Mouse (Mus musculus): Measurements from ENCODE around the gene Cyp4f37.
A peak's percentile ranks its signal among the peaks of the same experiment; 100 is the strongest.

Gene Cyp4f37

DNA sequence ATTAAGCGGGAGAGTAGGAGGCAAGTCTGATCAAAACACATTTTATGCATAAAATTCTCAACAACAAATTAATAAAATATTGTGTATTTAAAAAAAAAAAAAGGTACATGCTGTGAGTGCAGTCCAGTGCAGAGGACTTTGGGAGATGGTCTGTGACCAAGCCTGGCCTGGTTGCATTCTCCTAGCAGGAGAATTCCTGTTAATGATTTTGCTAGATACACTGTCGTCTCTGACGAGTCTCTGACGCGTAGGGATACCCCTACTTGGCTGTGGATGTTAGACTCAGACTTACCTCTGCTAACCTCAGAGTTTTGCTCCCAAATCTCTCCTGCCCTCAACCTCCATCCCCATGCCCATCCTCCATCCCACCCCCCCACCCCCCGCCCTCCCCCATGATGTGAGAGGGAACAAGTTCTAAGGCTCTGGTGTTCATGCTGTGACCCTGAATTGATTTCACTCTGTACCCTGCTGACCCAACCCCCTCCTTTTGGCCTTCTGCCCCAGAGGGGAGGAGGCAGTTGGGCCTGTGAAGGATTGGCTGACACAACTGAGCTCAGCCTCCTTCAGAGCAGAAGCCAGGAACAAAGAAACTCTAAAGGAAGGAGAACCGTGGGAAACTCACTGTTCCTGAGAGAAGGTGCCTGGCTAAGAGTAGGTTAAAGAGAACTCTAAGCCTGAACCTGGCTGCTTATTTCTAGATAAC is 64.1 kb downstream of the Cyp4f37 start, which contains the start of gene Cyp4f15:
Gene Cyp4f15, plus strand, starts transcription at position 580 of the 703 bp plus-strand sequence.
- peak in 1 of 2 experiments; percentile 42 for DNase-seq (ENCODE audit: low spot score in 2 of 2)

Measured in cerebellum, postnatal 4 days (tissue).